Comparison of ENCODE assay signal across 11 mouse cellular contexts in the genomic region with DNA sequence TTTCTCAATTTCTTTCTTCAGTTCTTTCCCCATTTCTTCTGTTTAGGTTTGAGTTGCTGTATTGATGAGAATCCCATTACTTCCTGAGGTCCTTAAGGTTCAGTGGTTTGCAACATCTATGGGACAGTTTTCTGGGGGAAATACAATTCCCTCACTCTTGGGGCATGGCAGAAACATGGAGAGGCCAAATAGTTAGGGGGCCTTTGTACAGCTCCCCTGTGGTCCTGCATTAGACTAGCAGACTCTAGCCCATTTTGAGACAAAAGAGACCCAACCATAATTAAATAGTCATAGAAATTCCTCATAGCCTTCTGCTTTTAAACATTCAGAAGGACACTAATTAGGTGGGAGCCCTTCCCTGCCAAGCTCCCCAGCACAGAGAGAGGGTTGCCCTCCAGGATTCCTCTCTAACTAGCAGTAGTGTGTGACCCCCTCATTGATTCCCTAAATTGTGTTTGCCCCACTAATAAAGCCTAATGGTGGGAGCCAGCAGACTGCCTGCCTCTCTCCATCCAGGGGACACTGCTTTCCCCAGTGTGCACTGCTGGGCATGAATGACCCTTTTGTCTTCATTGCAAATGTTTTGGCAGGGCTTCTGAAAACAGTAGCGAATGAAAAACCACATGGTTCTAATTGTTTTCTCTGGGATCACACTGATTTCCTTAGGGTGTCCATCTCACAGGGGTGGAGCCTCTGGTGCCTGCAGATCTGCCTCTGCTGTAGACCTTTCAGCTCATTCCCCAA.
DNase-seq lines count a peak whose midpoint lies in the region; ATAC-seq and TF ChIP-seq lines count a peak whose summit lies in the region.
"Had no signal": no experiment of that assay in that cellular context is flagged by ENCODE, and none has a peak within 500 bp of the region (broad histone marks: within the 10 kb centered on the region; RNA-seq: fewer than 3 reads in every experiment).

No protein-coding gene starts in this region.

- no peaks in the 10 kb centered on the region for H3K9me3 ChIP-seq in lung, embryonic 14.5 days (ENCODE audit: low read depth, low read length)
- H3K9me3 ChIP-seq in forebrain, embryonic 15.5 days, result no peaks in the 10 kb centered on the region
- H3K9me3 ChIP-seq in neural tube, embryonic 14.5 days (ENCODE audit: control insufficient read depth, low read length), result no peaks in the 10 kb centered on the region
- H3K9me3 ChIP-seq: limb, embryonic 15.5 days had no signal

- H3K4me2 ChIP-seq in lung, embryonic 14.5 days, result no peak overlapping the region
- H3K4me2 ChIP-seq in forebrain, embryonic 15.5 days (replicated peaks), result no peak overlapping the region
- no peak overlapping the region for H3K4me2 ChIP-seq in neural tube, embryonic 14.5 days (ENCODE audit: low read depth, low read length)
- H3K4me2 ChIP-seq: limb, embryonic 15.5 days had no signal

- TF ChIP-seq POLR2A in kidney, adult 2 months (IDR thresholded peaks at IDR 0.05; ENCODE audit: low read depth, low read length), result no peak

- no peak overlapping the region for H3K4me3 ChIP-seq in lung, embryonic 14.5 days (ENCODE audit: low read depth, low read length)
- H3K4me3 ChIP-seq in forebrain, embryonic 15.5 days, result no peak overlapping the region
- no peak overlapping the region for H3K4me3 ChIP-seq in neural tube, embryonic 14.5 days (ENCODE audit: low read depth, low read length)
- no peak overlapping the region for H3K4me3 ChIP-seq in kidney, adult 2 months (ENCODE audit: insufficient read depth, low read depth, low read length)
- H3K4me3 ChIP-seq: limb, embryonic 15.5 days had no signal

- H3K9ac ChIP-seq in lung, embryonic 14.5 days, result no peak overlapping the region
- H3K9ac ChIP-seq in forebrain, embryonic 15.5 days (replicated peaks), result no peak overlapping the region
- no peak overlapping the region for H3K9ac ChIP-seq in neural tube, embryonic 14.5 days (replicated peaks; ENCODE audit: low read depth, low read length)
- H3K9ac ChIP-seq: limb, embryonic 15.5 days had no signal

- no peak for TF ChIP-seq CTCF in lung, embryonic 14.5 days (IDR thresholded peaks at IDR 0.05; ENCODE audit: low read depth)
- TF ChIP-seq CTCF in kidney, adult 2 months (conservative IDR thresholded peaks at IDR 0.05; ENCODE audit: insufficient read depth, insufficient read length, low read depth, low read length), result no peak

- ATAC-seq in lung, embryonic 14.5 days (ENCODE audit: insufficient read depth), result no peak
- ATAC-seq in forebrain, embryonic 15.5 days (replicated peaks), result peak; percentile 97
- ATAC-seq in neural tube, embryonic 14.5 days (ENCODE audit: low read depth), result peak; percentile 95
- no peak for ATAC-seq in megakaryocyte progenitor cell, adult 5-6 weeks (replicated peaks; ENCODE audit: poor library complexity)

- DNase-seq in lung, embryonic 14.5 days, result peak; percentile 49
- no peak for DNase-seq in lung, postnatal 36 days
- DNase-seq in left cerebral cortex, postnatal 10 days (ENCODE audit: extremely low spot score in 1 of 2, low spot score in 2 of 2), result peak; percentile 17 to 38
- no peak for DNase-seq in kidney, adult 2 months
- DNase-seq in kidney, postnatal 4 days, result no peak
- DNase-seq: adrenal gland, postnatal 10 days; thymus, postnatal 14 days had no signal

- no peaks in the 10 kb centered on the region for H3K36me3 ChIP-seq in lung, embryonic 14.5 days (ENCODE audit: insufficient read depth)
- no peaks in the 10 kb centered on the region for H3K36me3 ChIP-seq in forebrain, embryonic 15.5 days
- H3K36me3 ChIP-seq in neural tube, embryonic 14.5 days (ENCODE audit: control insufficient read depth, insufficient read depth, low read length), result no peaks in the 10 kb centered on the region
- H3K36me3 ChIP-seq in kidney, adult 2 months (ENCODE audit: control insufficient read depth, insufficient read depth, low read length), result no peaks in the 10 kb centered on the region
- H3K36me3 ChIP-seq: limb, embryonic 15.5 days had no signal

- WGBS in lung, embryonic 14.5 days, result 29% methylated on average over 1 of the region's 1 CpGs
- WGBS in forebrain, embryonic 15.5 days, result 0% methylated on average over 1 of the region's 1 CpGs
- WGBS in neural tube, embryonic 14.5 days, result 0% methylated on average over 1 of the region's 1 CpGs
- 48% methylated on average over 1 of the region's 1 CpGs for WGBS in kidney, adult 2 months

- H3K27ac ChIP-seq in lung, embryonic 14.5 days (ENCODE audit: low read depth), result no peak overlapping the region
- H3K27ac ChIP-seq in forebrain, embryonic 15.5 days (replicated peaks), result no peak overlapping the region
- no peak overlapping the region for H3K27ac ChIP-seq in neural tube, embryonic 14.5 days (ENCODE audit: low read depth, low read length)
- H3K27ac ChIP-seq in kidney, adult 2 months (ENCODE audit: insufficient read depth, low read depth, low read length), result no peak overlapping the region
- H3K27ac ChIP-seq: limb, embryonic 15.5 days had no signal

- no peaks in the 10 kb centered on the region; the same call in none of the 2 replicates for H3K4me1 ChIP-seq in lung, embryonic 14.5 days (ENCODE audit: insufficient read depth)
- no peaks in the 10 kb centered on the region for H3K4me1 ChIP-seq in forebrain, embryonic 15.5 days
- no peaks in the 10 kb centered on the region for H3K4me1 ChIP-seq in neural tube, embryonic 14.5 days (ENCODE audit: control insufficient read depth, insufficient read depth, low read length)
- peaks cover 6% of the 10 kb centered on the region; the same call in 1 of the 2 replicates for H3K4me1 ChIP-seq in kidney, adult 2 months (ENCODE audit: control insufficient read depth, insufficient read depth, low read length)

- no peaks in the 10 kb centered on the region for H3K27me3 ChIP-seq in lung, embryonic 14.5 days (ENCODE audit: insufficient read depth, low read length)
- H3K27me3 ChIP-seq in forebrain, embryonic 15.5 days, result peaks cover 54% of the 10 kb centered on the region
- H3K27me3 ChIP-seq in neural tube, embryonic 14.5 days (ENCODE audit: control insufficient read depth, insufficient read depth, low read length), result no peaks in the 10 kb centered on the region
- no peaks in the 10 kb centered on the region for H3K27me3 ChIP-seq in kidney, adult 2 months (replicated peaks; ENCODE audit: control insufficient read depth, insufficient read depth, low read length)
- H3K27me3 ChIP-seq: limb, embryonic 15.5 days had no signal

- intact Hi-C loops in left cerebral cortex, postnatal 10 days (cut with DNase I), result no loop called here

Comparison
In these comparisons a context has a peak if more than half of its experiments do, and no peak if none do; other contexts are left out.
1. DNase-seq: peak in lung, embryonic 14.5 days (single experiment) and left cerebral cortex, postnatal 10 days (2 of 2); none in lung, postnatal 36 days (single experiment), kidney, adult 2 months (single experiment) and kidney, postnatal 4 days (0 of 2).
2. ATAC-seq: peak in forebrain, embryonic 15.5 days (single experiment) and neural tube, embryonic 14.5 days (single experiment); none in lung, embryonic 14.5 days (single experiment) and megakaryocyte progenitor cell, adult 5-6 weeks (single experiment).